Mouse (Mus musculus) heart, adult 2 months (tissue): Measurements from ENCODE around the gene Tecta.

Experiments used
- CTCF ChIP-seq: fragments of 200-600 bp; IDR thresholded peaks from 2 replicates; pipeline ENCODE4 v1.8.1; 2022; ENCODE audit warnings: antibody characterized with exemption, mild to moderate bottlenecking, moderate library complexity
- EP300 ChIP-seq: fragments of 200-500 bp; IDR thresholded peaks from 2 replicates; pipeline ENCODE4 v1.6.1; 2011; ENCODE audit warnings: low read depth, low read length, control low read depth; ENCODE audit not compliant: insufficient read depth
- POLR2A ChIP-seq: fragments of 200-500 bp; IDR thresholded peaks from 2 replicates; pipeline ENCODE4 v1.6.1; 2011; ENCODE audit warnings: mild to moderate bottlenecking, low read depth, low read length, control low read depth; ENCODE audit not compliant: insufficient read depth

DNA sequence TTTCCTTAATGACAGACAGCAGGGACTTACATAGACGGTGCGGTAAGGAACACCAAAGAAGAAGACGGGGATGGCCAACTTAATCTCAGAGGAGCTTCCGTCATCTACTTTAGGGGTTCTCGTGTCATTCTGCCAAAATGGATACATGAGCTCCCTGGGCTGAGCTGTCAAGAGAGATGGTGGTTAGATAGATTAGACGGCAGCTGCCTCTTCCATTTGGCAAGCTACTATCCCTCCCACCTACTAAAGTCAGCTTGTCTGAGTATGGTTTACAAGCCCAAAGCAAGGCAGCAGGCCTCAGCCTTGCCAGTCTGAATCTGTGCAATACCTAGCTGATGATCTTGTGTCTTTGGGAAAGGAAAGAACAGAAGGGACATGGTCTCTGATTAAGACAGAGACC is 4.8 kb downstream of the Tecta start:
- TF ChIP-seq CTCF, result no peak
- no peak for TF ChIP-seq POLR2A
- TF ChIP-seq EP300, result no peak
